Mouse (Mus musculus) E14TG2a.4 (cell line): Measurements from ENCODE around the gene Vmn2r110.

Source experiments
- H3K27me3 ChIP-seq: 2 replicates; pipeline ENCODE4 v1.6.1; 2014; ENCODE audit warnings: low read length, control low read depth; ENCODE audit not compliant: insufficient read depth
- H3K36me3 ChIP-seq: 2 replicates; pipeline ENCODE4 v1.6.1; 2014; ENCODE audit warnings: low read length, control low read depth; ENCODE audit not compliant: insufficient read depth
- H3K4me1 ChIP-seq: replicated peaks from 2 replicates; pipeline ENCODE4 v1.6.1; 2014; ENCODE audit warnings: low read depth, low read length, control low read depth
- H3K4me3 ChIP-seq: replicated peaks from 2 replicates; pipeline ENCODE4 v1.5.1; 2014; ENCODE audit warnings: mild to moderate bottlenecking, low read length
- H3K9me3 ChIP-seq: 2 replicates; pipeline ENCODE4 v1.6.1; 2014; ENCODE audit warnings: low read length, control low read depth
- CTCF ChIP-seq: conservative IDR thresholded peaks from 2 replicates; pipeline ENCODE4 v1.5.1; 2014; ENCODE audit warnings: low read length
- NANOG ChIP-seq: IDR thresholded peaks from 2 replicates; pipeline ENCODE4 v1.6.1; 2014; ENCODE audit warnings: borderline replicate concordance, low read length, mixed read lengths
- POU5F1 ChIP-seq: IDR thresholded peaks from 2 replicates; pipeline ENCODE4 v1.6.1; 2014; ENCODE audit warnings: low read length, borderline replicate concordance

Vmn2r110 gene

DNA sequence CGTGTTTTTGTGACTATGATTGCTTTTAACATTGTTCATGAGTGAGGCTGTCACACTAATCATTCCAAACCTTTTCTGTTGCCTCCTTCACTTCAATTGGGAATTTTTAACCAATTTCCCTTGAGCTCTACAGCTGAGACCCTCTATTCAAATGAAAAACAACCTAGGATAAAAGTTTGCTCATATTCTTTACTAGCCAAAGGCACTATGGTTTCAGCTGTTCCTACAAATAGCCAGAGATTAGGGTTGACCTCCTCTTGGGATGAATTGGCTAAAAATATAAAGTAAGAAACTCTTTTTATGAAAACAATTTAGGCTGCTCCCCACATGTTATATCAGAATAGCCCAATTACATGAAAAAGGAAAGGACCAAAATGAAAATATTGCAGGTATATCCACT lies at the start of gene Vmn2r110:
TSS of gene Vmn2r110 (minus strand) at position 101 of the 400 bp plus-strand sequence.
- no peak for TF ChIP-seq CTCF
- no peak for TF ChIP-seq POU5F1
- no peak for TF ChIP-seq NANOG
- Histone ChIP-seq H3K9me3 (no peaks in the 10 kb centered on the region), H3K27me3 (no peaks in the 10 kb centered on the region), H3K4me1 (no peaks in the 10 kb centered on the region), H3K4me3 (no peak within 1 kb of the TSS), H3K36me3 (no peaks in the 10 kb centered on the region)

DNA sequence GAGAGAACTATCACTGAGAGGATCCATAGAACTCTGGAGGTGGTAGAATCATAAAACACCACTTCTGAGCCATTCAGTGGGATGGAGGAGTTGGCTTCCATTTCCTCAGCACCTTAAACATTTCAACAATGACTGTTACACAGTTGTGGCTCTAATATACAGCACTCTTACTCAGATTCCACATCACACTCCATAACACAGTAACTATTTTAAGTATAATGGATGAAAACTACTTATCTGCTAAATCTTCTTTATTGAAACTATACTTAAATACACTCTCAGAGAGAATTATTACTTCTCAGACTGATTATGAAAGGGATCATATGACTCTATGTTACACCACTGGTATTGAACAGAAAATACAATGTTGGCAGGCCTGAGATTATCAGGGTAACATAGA lies 28.6 kb upstream of the Vmn2r110 start, which contains the start of gene Fpr-rs3:
TSS of gene Fpr-rs3 (minus strand) at position 101 of the 400 bp plus-strand sequence.
- H3K36me3 ChIP-seq: no peaks in the 10 kb centered on the region
- no peaks in the 10 kb centered on the region for H3K9me3 ChIP-seq
- H3K27me3 ChIP-seq: no peaks in the 10 kb centered on the region
- no peak within 1 kb of the TSS for H3K4me3 ChIP-seq
- no peaks in the 10 kb centered on the region for H3K4me1 ChIP-seq
- TF ChIP-seq POU5F1: no peak
- no peak for TF ChIP-seq NANOG
- TF ChIP-seq CTCF: no peak

DNA sequence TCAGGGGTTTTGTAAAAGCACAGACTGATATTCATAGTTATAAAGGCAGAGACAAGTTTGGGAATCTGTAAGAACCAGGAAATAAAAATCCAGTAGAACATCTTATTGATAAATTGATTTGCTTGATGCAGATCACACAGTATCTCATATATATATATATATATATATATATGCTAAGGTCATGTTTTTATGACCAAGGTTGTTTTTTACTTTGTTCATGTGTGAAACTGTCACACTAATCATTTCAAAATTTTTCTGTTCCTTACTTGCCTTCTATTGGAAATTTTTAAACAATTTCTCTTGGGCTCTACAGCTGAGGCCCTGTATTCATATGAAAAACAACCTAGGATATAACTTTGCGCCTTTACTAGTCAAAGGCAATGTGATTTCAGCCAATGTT lies 31.6 kb downstream of the Vmn2r110 start, which contains the start of gene Vmn2r109:
TSS of gene Vmn2r109 (minus strand) at position 101 of the 400 bp plus-strand sequence.
- H3K4me3 ChIP-seq: no peak within 1 kb of the TSS
- TF ChIP-seq NANOG: no peak
- no peak for TF ChIP-seq CTCF
- no peak for TF ChIP-seq POU5F1
- no peaks in the 10 kb centered on the region for H3K4me1 ChIP-seq
- H3K27me3 ChIP-seq: no peaks in the 10 kb centered on the region
- H3K36me3 ChIP-seq: no peaks in the 10 kb centered on the region
- no peaks in the 10 kb centered on the region for H3K9me3 ChIP-seq
